Mouse (Mus musculus) frontal cortex, postnatal 14 days (tissue): Measurements from ENCODE around the gene 4930432M17Rik.
A peak's percentile ranks its signal among the peaks of the same experiment; 100 is the strongest.

ENCODE experiments used
- DNase-seq, 2 experiments: peaks; one replicate each; pipeline ENCODE4 v3.0.0; 2022; ENCODE audit warnings: low spot score in 2 of 2

The 4930432M17Rik gene

DNA sequence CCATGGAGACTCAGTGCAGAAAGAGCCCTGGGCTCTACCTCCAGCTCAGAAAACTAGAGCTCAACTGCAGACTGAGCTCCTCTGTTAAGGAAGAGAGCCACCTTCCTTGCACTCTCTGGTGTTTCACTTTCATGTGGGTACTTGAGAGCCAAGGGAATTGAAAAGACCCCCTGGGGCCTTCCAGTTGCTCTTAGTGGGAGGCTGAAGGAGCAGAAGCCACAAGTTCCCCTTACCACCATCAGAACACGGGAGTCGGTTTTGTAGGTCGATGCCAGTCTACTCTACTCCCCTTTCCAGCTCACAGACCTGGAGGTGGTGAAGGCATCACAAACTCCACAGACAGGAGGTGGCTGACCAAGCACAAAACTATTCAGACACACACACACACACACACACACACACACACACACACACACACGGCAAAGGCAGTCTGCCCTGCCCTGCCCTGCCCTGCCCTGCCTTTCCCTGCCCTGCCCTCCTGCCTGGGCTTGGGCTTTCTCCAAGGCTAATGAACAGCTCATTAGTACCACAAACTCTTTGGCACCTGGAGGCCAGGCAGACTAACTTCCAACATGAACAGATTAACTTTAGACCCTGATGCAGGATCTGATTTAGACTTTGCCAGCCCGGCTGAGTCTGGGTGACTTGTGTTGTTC lies 1.7 kb downstream of the 4930432M17Rik start:
- no peak for DNase-seq

DNA sequence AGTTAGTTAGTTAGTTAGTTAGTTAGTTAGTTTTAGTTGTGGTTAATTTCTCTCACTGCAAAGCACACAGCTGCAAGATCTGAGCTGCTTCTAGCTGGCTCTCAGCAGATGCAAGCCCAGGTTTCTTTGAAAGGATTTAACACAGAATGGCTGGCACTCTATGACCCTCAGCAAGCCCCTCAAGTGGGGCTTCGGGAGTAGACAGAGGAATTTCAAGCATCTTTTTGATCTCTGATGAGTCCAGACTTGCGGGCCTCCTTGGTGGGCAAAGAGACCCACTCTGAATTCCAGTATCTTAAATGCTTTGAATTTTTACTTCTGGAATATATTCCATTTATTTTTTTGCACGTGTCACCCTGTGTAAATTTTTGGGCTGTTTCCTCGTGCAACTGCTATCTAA lies 8.4 kb downstream of the 4930432M17Rik start:
- no peak for DNase-seq

DNA sequence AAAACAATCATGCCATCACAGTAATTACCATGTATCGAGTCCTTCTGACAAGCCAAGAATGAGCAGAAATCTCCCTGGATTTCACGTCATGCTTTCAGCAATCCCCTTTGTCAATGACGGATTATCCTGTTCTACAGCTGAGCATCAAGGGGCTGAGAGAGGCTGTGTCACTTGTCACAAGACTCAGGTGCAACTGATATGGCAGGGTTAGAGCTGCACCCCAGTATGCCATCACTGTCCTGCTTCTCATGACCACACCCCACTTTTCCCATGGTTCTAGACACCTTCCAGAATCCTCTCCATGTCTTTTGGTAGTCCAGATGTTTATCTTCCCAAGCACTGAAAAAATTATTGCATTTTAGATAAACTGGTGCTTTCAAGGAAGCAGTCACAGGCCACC lies 8.9 kb downstream of the 4930432M17Rik start:
- DNase-seq = no peak

DNA sequence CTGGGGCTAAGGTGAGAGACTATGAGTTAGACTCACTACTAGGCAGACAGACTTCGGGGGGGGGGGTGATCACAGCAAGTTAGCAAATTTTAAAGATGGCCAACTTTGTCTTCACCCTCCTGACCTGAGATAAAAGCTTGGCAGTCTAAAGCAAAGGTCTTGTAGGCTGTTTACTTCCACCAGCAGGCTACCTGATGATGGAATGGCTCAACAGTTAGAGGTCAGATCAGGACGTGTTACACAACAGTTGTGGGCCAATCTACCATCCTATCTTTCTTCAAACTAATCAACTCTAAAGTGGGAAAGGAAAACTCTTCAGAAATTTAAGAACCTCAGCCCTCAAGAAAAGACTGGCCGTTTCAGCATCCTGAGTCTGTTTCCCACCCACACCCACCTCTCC lies 9.6 kb downstream of the 4930432M17Rik start:
- DNase-seq = no peak

DNA sequence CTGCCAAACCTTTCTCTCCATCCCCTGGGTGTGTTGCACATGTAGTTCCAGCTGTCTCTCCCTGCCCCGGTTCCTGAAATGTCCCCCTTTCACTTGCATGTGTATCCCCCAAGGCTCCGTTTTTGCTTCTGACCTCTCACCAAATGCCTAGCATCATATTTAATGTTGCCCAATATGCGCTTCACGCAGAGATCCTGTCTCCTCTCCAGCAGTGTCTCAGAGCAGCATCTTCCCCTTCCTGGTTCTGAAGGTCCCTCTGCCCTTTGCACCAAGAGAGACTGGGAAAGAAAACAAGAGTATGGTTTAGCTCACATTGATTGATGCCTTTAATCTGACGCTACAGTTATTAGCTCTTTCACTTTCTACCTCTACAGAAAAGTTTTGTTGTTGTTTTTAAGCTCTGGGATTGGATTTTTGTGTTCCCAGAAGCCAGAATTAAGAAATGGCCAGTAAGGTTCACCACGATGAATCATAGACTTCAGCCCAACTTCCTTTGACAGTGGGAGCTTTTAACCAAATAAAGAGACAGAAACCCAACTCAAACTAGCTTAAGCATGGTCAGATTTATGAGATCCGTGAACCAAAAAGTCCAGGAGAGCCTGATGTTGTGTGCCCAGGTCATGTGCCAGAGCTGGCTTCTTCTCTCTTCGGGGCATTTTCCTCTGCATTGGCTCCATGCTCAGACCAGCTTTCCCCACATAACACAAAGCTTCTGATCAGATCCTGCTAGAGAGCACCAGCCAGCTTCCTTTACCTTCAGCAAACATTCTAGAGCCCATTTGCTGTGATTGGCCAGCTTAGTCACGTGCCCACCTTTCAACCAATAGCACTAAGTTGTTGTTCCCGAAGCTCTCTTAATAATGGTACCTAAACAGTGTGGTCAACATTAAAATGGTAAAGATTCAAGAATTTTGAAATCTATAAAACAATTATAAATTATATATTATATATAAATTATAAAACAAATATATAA lies 12.2 kb downstream of the 4930432M17Rik start:
- no peak for DNase-seq

DNA sequence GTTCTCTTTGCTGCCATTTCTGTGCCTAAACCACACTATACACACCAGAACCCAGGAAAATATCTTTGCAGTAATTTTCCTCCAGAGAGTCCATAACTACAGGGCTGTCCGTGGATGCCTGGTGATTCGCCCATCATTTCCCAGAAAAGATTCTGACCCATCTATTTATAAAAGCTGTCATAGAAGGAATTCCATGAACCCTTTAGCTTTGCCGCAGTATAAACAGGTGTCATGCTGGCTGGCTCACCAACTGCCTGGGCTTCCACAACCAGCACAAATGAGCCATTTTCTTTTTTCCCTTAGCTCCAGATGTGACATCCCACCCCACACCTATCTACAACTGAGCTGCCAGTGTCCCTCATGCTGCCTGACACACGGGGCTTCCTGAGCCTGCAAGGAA lies 14.0 kb downstream of the 4930432M17Rik start:
- no peak for DNase-seq

DNA sequence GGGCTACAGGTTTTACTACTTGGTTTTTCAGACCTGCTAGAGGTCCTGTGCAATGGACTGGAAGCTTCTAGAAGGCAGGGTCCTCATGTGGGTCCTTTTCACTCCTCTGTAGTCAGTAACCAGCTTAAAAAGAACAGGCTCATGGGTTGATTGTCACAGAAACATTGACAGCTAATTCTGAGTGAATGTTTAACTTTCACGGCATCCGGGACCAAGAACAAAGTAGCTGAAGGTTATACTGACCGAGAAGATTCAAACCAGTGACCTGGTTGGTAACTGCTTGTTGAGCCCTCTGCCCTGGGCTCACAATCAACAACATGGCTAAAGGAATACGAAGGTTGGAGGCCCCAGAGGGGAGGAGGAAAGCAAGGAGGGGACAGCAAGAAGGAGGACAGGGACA lies 14.4 kb downstream of the 4930432M17Rik start:
- no peak for DNase-seq

DNA sequence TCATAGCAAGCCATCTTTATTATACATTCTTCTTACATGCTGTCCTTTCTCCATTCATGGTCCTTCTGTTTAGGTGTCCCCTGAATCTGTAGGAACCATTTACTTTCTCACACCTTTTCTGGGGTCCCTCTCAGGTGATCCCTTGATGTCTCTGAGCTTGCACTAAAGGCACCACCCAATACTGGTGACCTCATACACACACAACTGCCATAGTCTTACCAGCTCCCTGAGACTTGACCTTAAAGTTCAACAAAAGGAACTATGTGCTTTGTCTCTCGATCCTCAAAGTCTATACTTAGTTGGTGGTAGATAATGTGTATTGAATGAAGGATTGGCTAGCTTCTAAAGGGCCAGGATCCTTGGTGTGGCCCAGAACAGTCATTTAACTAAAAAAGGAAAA lies 15.4 kb downstream of the 4930432M17Rik start:
- DNase-seq = no peak

DNA sequence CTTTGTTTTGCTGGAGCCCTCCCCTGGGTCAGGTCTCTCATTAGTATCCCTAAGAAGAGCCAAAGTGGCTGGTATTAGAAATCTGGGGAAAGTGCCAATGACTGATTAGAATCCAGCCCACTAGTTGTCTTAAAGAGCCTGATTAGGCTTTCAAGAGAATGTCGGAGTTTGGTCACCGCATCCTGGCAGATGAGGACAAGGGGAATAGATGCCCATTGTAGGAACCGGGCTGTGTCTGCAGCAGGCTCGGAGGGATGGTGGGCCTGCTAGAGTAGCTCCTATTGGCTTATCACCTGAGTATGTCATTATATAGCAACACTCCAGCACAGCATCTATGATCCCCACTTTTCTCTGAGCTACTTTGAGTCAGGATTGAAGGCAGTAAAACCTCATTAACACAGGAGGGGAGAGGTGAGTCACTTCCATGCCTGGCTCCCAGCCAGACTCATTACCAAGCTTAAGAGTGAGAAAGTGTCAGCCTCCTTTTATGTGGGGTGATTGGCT lies 15.9 kb downstream of the 4930432M17Rik start:
- DNase-seq = peak in 1 of 2 experiments; percentile 7

DNA sequence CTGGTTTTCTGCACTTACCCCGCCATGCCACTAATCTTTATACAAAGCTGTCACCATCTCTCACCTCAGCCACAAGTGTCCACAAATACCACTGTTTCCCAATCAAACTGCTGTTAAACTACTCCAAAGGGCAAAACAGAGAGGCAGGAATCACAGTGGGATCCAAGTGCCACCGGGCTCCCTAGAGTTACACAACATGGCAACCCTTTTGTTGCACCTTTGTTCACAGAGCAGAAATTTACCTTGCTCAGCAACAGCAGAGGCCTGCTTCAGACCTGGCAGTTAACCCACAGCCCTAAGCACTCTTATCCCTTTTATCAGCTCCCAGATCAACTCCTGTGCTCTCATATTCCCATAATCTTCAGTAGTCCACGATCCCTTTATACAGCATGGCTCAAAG lies 17.2 kb downstream of the 4930432M17Rik start:
- no peak for DNase-seq

DNA sequence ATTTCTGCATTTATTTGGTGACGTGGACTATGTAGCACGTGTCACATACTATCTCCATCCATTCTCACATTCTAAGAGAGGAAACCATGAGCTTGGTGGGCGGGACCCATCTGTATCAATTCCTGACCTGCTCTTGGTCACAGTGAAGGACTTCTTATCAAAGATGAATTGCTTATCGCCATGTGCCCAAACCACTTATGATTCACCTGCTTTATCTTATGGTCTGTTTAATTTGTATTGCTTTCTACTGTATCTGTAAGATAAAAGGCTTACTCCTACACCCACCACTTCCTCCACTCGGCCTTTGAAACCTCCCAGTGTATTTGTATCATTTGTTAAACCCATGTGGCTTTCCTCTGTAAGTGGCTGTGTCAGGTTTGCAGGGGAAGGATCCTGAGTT lies 18.5 kb downstream of the 4930432M17Rik start:
- no peak for DNase-seq

DNA sequence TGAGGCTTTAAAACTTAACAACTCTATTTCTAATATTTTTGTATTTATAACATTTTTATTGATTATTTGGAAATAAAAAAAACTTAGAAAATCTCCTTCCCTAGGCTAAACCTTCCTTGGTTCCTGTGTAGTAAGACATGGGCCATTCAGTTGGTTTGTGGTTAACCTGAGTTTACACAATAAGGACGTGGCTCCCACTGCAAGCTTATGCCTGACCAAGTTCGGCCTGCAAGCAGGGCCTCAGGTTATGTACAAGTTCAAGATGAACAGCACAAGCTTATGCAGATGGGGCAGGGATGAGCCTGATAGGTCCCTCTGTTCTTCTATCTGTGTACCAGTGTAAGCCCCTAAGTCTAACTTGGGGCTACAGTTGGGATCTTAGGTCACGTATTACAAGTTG lies 19.1 kb downstream of the 4930432M17Rik start:
- DNase-seq = no peak

DNA sequence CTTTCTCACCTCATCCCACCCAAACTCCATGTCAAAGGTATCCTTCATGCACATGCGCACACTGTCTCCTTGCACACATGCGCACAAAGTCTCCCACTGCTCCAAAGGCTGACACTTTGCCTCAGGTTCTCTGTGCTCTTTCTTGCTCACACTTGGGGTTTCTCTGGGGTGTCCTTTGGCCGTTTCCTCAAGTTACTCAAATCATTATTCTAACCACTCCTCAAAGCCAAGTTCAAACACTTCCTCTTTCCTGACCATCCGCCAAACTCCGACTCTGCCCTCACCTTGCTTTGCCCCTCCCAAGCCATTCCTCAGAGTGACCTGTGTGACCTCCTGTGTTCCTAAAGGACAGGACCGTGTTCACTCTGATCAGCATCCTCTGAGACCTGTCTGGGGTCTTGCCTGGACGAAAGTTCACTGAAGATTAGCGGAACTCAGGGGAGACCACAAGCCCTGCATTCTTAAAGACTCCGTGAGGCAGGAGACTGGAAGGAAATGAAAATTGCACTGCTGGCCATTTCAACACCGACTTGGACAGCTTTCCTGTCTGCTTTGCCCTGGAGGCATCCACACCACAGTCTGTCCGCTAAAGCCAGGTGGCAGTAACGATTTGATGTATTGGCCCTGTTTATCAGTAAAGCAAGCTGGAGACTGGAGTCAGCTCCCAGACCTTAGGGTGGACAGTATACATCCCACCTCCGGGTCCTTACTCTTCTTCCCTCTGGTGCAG lies 22.6 kb downstream of the 4930432M17Rik start:
- no peak for DNase-seq

DNA sequence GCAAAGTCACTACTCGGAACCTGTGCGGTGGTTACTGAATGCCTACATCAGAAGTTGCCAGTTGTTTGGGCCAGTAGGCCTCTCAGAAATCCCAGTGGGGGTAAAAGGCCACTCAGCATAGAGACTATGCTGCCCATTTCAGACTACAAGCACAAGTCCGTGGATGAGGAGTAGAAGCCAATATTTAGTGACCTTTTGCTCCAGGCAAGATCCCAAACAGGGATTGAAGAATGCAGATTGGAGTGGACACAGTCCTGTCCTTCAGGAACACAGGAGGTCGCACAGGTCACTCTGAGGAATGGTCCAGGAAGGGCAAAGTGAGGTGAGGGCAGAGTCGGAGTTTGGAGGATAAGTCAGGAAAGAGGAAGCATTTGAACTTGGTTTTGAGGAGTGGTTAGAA lies 23.2 kb downstream of the 4930432M17Rik start:
- no peak for DNase-seq

DNA sequence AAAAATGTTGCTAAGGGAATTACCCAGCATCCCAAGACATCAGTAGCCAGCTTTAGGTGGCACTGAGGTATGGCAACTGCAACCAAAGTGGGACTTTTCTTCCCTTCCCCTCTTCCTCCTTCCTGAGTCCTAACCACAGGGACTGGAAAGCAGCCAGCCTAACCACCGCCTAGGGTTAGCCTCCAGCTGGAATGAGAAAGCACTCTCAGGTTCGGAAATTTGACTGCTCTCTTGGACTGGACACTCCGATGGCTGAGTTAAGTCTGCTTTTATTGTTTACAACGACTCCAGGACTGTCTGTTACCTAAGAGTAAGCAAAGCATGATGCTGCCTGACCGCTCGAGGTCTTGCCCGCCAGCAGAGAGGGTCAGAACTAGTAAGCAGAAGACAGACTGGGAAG lies 26.6 kb downstream of the 4930432M17Rik start:
- DNase-seq = no peak

DNA sequence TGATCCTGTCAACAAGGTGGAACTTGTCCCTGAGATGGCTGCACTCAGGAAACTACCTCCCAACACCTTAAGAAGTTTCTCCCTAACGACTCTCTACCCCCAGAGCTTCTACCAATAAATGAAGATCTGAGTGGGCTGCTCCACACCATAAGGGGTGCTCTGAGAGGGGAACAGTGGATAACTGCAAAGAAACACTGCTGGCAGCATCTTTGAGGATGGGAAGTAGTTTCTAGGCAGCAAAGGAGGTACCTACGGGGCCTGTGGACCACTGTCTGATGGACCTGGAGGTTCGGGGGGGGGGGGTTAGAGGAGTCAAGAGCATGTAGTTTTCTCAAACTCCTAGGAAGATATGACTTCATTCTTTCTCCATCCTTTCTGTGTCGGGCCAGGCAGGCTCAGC lies 28.8 kb downstream of the 4930432M17Rik start:
- DNase-seq = no peak

DNA sequence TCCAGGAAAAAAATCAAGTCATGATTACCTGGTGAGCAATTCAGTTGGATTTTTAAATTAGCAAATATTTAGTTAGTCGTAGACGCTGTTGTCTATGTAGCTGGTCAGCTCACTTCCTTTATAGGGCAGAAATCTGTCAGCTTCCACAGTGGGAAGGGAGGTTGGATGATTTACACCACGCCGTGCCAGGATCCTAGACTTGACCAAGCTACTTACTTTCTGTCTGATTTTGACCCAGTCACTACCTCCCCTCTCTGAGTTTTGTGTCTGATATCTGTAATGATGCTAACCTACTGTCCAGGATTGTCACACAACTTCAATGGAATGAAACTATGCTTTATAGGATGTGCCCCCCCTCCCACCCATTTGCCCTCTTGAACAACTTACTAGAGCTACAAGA lies 29.3 kb downstream of the 4930432M17Rik start:
- DNase-seq = no peak

DNA sequence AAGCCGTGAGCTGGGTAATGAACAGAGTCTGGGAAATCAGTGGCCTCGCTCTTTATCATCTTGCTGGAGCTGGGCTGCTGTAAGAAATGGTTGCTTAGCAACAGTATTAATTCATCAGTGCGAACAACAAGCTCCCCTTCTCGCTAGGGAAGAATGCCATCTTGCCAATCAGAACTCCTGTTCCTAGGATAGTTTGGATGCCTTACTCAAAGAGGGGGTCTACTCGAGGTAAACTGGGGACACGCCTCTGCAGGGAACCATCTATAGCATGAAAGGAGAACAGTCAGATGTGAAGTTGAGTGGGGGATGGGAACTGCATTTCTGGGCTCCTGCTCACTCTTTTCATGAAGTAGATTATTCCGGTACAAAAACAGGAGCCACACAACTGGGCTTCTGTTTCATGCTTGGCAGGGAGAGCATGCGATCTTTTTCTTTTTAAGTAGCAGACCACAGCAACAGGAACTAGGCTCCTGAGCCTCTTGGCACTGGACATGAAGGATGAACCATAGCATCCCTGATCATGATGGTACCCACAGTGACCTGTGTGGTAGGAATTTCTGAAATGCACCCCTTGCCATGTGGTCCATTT lies 29.9 kb downstream of the 4930432M17Rik start:
- DNase-seq = peak; percentile 45 to 58

DNA sequence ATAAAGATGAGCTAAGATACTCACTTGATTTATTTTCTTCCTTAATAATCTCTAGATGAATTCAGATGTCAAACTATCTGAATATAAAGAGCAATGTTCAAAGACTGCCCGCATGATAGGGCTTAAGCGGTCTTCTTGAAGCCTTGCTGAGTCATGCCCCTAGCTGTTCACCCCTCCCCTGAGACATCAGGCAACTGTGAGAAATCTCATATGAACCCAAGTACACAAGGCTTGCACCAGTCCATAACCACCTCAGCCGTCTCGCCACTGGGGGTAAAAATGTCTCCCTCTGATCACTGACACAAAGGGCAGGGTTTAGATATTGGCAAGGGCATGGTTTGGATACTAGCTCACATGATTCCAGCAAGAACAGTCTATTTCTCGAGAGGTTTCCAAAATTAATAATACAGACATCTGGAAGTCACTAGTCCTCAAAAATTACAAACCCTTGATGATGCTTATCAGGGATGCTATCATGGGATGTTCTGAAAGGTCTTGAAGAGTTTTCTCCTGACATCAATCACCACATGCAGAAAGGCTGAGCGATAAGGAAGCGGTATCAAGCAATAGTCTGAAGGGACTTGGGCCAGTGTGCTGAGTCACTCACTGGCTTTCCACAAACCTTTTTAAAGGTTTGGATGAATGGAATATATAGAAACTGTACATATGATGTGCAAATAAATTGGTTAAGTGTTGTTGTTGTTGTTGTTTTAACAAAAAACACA lies 32.8 kb downstream of the 4930432M17Rik start:
- no peak for DNase-seq

DNA sequence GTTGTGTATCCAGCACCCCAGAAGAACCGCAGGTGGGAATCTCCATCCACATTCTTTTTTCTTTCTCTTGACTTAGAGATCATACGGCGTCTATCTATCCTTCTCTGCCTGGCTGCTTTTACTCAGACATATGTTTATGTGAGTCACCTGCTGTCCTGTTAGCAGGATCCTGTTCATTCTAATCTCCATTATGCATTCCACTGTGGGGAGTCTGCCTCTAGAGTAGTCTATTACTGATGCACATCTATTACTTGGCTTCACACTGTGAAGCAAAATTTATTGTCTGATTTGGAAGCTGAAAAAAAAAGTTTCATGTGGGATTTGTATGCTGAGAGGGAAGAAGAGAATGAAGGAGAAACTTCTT lies 33.3 kb downstream of the 4930432M17Rik start:
- no peak for DNase-seq

DNA sequence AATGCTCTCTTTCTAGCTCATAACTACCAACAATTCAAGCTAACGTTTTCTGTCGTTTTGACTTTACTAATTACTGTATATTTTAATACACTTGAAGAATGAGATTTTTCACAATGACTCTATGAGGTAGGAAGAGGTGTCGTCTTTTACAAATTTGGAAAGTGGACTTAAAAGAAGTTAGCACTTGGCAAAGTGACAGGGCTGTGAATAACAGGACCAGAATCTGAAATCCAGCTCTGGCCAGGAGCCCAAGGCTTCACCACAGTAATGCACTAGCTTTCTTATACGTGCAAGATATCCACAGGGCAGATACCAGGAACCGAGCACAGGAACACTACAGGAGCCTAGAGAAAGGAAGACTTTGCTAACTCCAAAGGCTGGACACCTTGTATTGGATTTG lies 35.5 kb downstream of the 4930432M17Rik start:
- DNase-seq = no peak
